Mouse (Mus musculus): ENCODE measurements around the gene Syt16. TPM values are rescaled to one million over a fixed set of nuclear protein-coding genes. Genes with fewer than 3 reads are reported as not detected.

Gene Syt16
- polyA plus RNA-seq, 1 experiment from 2014 or later, result 0.12 TPM

- 47% methylated on average over 4 of the region's 4 CpGs for WGBS (ENCODE audit: insufficient replicate concordance)
- H3K27ac ChIP-seq (ENCODE audit: low read length), result no peak overlapping the region
- H3K27me3 ChIP-seq (ENCODE audit: control insufficient read depth, insufficient read depth, low read depth, low read length), result no peaks in the 10 kb centered on the region
- H3K9me3 ChIP-seq (replicated peaks; ENCODE audit: control insufficient read depth, low read length), result no peaks in the 10 kb centered on the region
- H3K4me2 ChIP-seq (ENCODE audit: low read depth, low read length), result no peak overlapping the region
- H3K36me3 ChIP-seq (ENCODE audit: control insufficient read depth, insufficient read depth), result no peaks in the 10 kb centered on the region
- no peak for ATAC-seq (ENCODE audit: low read depth)
- H3K4me3 ChIP-seq (ENCODE audit: low read depth, low read length), result no peak overlapping the region
- H3K4me1 ChIP-seq (ENCODE audit: control insufficient read depth, low read depth, low read length), result no peaks in the 10 kb centered on the region
- no peak overlapping the region for H3K9ac ChIP-seq (ENCODE audit: low read depth, low read length)
Observed at GRCm38 (mm10) chr12:74192552-74192951, 195.1 kb downstream of the Syt16 start.

GRCm38 (mm10) chr12:74201410-74201809 lies 203.9 kb downstream of the Syt16 start:
- WGBS (ENCODE audit: insufficient replicate concordance), result 59% methylated on average over 5 of the region's 5 CpGs
- ATAC-seq (ENCODE audit: low read depth), result no peak

GRCm38 (mm10) chr12:74202431-74203042 lies 205.1 kb downstream of the Syt16 start:
- H3K36me3 ChIP-seq (ENCODE audit: control insufficient read depth, insufficient read depth), result no peaks in the 10 kb centered on the region
- H3K9me3 ChIP-seq (replicated peaks; ENCODE audit: control insufficient read depth, low read length), result no peaks in the 10 kb centered on the region
- H3K27ac ChIP-seq (ENCODE audit: low read length), result no peak overlapping the region
- no peak for ATAC-seq (ENCODE audit: low read depth)
- WGBS (ENCODE audit: insufficient replicate concordance), result 68% methylated on average over 6 of the region's 6 CpGs
- no peak overlapping the region for H3K9ac ChIP-seq (ENCODE audit: low read depth, low read length)
- no peak overlapping the region for H3K4me3 ChIP-seq (ENCODE audit: low read depth, low read length)
- H3K4me2 ChIP-seq (ENCODE audit: low read depth, low read length), result no peak overlapping the region
- H3K4me1 ChIP-seq (ENCODE audit: control insufficient read depth, low read depth, low read length), result no peaks in the 10 kb centered on the region
- no peaks in the 10 kb centered on the region for H3K27me3 ChIP-seq (ENCODE audit: control insufficient read depth, insufficient read depth, low read depth, low read length)

More at GRCm38 (mm10) chr12:74201410-74201809, 203.9 kb downstream of the Syt16 start:
- H3K27ac ChIP-seq (ENCODE audit: low read length), result no peak overlapping the region
- H3K36me3 ChIP-seq (ENCODE audit: control insufficient read depth, insufficient read depth), result no peaks in the 10 kb centered on the region
- H3K9ac ChIP-seq (ENCODE audit: low read depth, low read length), result no peak overlapping the region
- no peak overlapping the region for H3K4me2 ChIP-seq (ENCODE audit: low read depth, low read length)
- H3K27me3 ChIP-seq (ENCODE audit: control insufficient read depth, insufficient read depth, low read depth, low read length), result no peaks in the 10 kb centered on the region
- no peaks in the 10 kb centered on the region for H3K4me1 ChIP-seq (ENCODE audit: control insufficient read depth, low read depth, low read length)
- no peaks in the 10 kb centered on the region for H3K9me3 ChIP-seq (replicated peaks; ENCODE audit: control insufficient read depth, low read length)
- H3K4me3 ChIP-seq (ENCODE audit: low read depth, low read length), result no peak overlapping the region

DNA sequence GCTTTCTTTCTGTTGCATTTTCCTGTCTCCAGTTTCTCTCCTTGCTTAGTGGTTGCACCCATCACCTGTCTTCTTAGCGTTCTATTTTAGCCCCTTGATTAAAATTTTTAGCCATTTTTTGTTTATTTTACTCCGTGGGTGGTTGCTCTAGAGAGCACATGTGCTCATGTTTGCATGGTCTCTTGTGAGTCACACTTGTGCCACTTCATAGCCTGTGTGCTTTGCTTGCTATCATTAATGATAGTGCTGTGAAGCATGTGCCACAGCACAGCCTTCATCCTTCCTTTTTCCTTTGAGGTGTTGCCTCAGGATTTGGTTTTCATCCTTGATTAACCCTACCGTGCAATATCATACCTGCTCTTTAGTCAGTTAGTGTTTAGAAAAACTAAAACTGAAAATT lies 214.7 kb downstream of the Syt16 start:
- no peak for ATAC-seq (ENCODE audit: low read depth)
- no peaks in the 10 kb centered on the region for H3K4me1 ChIP-seq (ENCODE audit: control insufficient read depth, low read depth, low read length)
- no peak overlapping the region for H3K4me3 ChIP-seq (ENCODE audit: low read depth, low read length)
- H3K27ac ChIP-seq (ENCODE audit: low read length), result no peak overlapping the region
- no peaks in the 10 kb centered on the region for H3K27me3 ChIP-seq (ENCODE audit: control insufficient read depth, insufficient read depth, low read depth, low read length)
- 45% methylated on average over 3 of the region's 3 CpGs for WGBS (ENCODE audit: insufficient replicate concordance)
- H3K9ac ChIP-seq (ENCODE audit: low read depth, low read length), result no peak overlapping the region
- H3K9me3 ChIP-seq (replicated peaks; ENCODE audit: control insufficient read depth, low read length), result no peaks in the 10 kb centered on the region
- no peak overlapping the region for H3K4me2 ChIP-seq (ENCODE audit: low read depth, low read length)
- H3K36me3 ChIP-seq (ENCODE audit: control insufficient read depth, insufficient read depth), result no peaks in the 10 kb centered on the region

GRCm38 (mm10) chr12:74216103-74216728 lies 218.8 kb downstream of the Syt16 start:
- no peak overlapping the region for H3K4me3 ChIP-seq (ENCODE audit: low read depth, low read length)
- no peaks in the 10 kb centered on the region for H3K4me1 ChIP-seq (ENCODE audit: control insufficient read depth, low read depth, low read length)
- H3K36me3 ChIP-seq (ENCODE audit: control insufficient read depth, insufficient read depth), result no peaks in the 10 kb centered on the region
- H3K9ac ChIP-seq (ENCODE audit: low read depth, low read length), result no peak overlapping the region
- no peak overlapping the region for H3K4me2 ChIP-seq (ENCODE audit: low read depth, low read length)
- H3K9me3 ChIP-seq (replicated peaks; ENCODE audit: control insufficient read depth, low read length), result no peaks in the 10 kb centered on the region
- no peak overlapping the region for H3K27ac ChIP-seq (ENCODE audit: low read length)
- WGBS (ENCODE audit: insufficient replicate concordance), result 45% methylated on average over 5 of the region's 5 CpGs
- H3K27me3 ChIP-seq (ENCODE audit: control insufficient read depth, insufficient read depth, low read depth, low read length), result no peaks in the 10 kb centered on the region
- no peak for ATAC-seq (ENCODE audit: low read depth)

GRCm38 (mm10) chr12:74219909-74220308 lies 222.4 kb downstream of the Syt16 start:
- no peaks in the 10 kb centered on the region for H3K9me3 ChIP-seq (replicated peaks; ENCODE audit: control insufficient read depth, low read length)
- H3K4me2 ChIP-seq (ENCODE audit: low read depth, low read length), result no peak overlapping the region
- H3K4me3 ChIP-seq (ENCODE audit: low read depth, low read length), result no peak overlapping the region
- H3K4me1 ChIP-seq (ENCODE audit: control insufficient read depth, low read depth, low read length), result no peaks in the 10 kb centered on the region
- no peak overlapping the region for H3K9ac ChIP-seq (ENCODE audit: low read depth, low read length)
- no peaks in the 10 kb centered on the region for H3K36me3 ChIP-seq (ENCODE audit: control insufficient read depth, insufficient read depth)
- H3K27ac ChIP-seq (ENCODE audit: low read length), result no peak overlapping the region
- 45% methylated on average over 4 of the region's 4 CpGs for WGBS (ENCODE audit: insufficient replicate concordance)
- no peaks in the 10 kb centered on the region for H3K27me3 ChIP-seq (ENCODE audit: control insufficient read depth, insufficient read depth, low read depth, low read length)
- no peak for ATAC-seq (ENCODE audit: low read depth)

DNA sequence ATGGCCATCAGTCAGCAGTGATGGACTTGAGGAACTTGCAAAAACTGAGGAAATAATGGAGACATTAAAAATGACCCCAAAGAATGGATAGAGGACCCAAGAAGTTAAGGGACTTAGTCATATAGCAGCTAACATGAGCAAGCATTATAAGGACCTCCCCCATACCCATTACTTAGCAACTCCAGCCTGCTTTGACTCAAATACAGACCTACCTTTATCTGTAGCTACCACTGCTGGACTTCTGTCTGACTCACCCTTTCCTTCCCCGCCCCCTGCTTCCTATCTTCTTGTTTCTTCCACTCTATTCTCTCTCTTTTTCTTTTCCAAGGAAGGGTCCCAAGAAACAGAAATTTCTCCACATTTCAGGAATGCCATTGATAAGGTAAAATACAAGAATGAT lies 223.2 kb downstream of the Syt16 start:
- Histone ChIP-seq H3K9me3 (replicated peaks; ENCODE audit: control insufficient read depth, low read length) (no peaks in the 10 kb centered on the region), H3K4me1 (ENCODE audit: control insufficient read depth, low read depth, low read length) (no peaks in the 10 kb centered on the region), H3K36me3 (ENCODE audit: control insufficient read depth, insufficient read depth) (no peaks in the 10 kb centered on the region), H3K9ac (ENCODE audit: low read depth, low read length) (no peak overlapping the region), H3K4me2 (ENCODE audit: low read depth, low read length) (no peak overlapping the region), H3K27me3 (ENCODE audit: control insufficient read depth, insufficient read depth, low read depth, low read length) (no peaks in the 10 kb centered on the region), H3K4me3 (ENCODE audit: low read depth, low read length) (no peak overlapping the region), H3K27ac (ENCODE audit: low read length) (no peak overlapping the region)
- ATAC-seq (ENCODE audit: low read depth), result no peak
- WGBS (ENCODE audit: insufficient replicate concordance), result 25% methylated on average over 1 of the region's 1 CpGs

DNA sequence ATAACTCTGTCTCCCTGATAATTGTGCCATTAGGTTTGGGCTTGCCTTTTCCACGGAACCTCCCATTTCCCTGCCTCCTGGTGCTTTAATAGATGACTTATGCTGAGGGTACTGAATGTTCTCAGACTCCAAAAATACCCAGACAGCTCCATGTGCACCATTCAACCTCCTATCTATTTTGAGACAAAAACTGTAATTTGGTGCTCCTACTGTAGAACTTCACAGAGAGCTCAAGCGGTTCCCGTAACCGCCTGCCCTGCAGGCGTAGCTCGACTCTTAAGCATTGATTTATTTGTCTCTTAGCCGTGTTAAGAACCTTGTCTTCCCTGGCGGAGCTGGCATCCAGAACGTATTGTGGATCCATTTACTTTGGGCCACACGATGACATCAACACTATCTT lies 233.3 kb downstream of the Syt16 start:
- Histone ChIP-seq H3K9ac (ENCODE audit: low read depth, low read length) (no peak overlapping the region), H3K4me1 (ENCODE audit: control insufficient read depth, low read depth, low read length) (no peaks in the 10 kb centered on the region), H3K4me2 (ENCODE audit: low read depth, low read length) (no peak overlapping the region), H3K27ac (ENCODE audit: low read length) (no peak overlapping the region), H3K27me3 (ENCODE audit: control insufficient read depth, insufficient read depth, low read depth, low read length) (no peaks in the 10 kb centered on the region), H3K4me3 (ENCODE audit: low read depth, low read length) (no peak overlapping the region), H3K9me3 (replicated peaks; ENCODE audit: control insufficient read depth, low read length) (no peaks in the 10 kb centered on the region), H3K36me3 (ENCODE audit: control insufficient read depth, insufficient read depth) (no peaks in the 10 kb centered on the region)
- WGBS (ENCODE audit: insufficient replicate concordance), result 64% methylated on average over 10 of the region's 10 CpGs
- no peak for ATAC-seq (ENCODE audit: low read depth)

DNA sequence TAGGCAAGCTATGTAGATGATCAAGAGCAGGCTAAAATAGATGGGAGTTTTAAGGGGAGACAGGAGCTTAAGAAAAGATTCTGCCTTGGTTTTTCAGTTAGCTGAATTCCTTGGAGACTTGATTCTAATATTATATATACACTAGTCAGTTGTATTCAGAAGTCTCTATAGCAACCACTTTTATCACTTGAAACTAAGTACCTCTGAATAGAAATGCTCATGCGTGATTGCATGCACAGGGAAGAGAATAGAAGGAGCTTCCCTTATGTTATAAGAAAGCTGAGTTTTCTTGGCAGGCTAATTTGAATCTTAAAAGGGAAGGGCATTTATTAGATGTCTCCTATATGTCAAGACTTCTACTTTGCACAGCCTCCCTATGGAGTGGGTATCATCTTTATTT lies 235.4 kb downstream of the Syt16 start:
- 47% methylated on average over 1 of the region's 1 CpGs for whole genome bisulfite sequencing (ENCODE audit: insufficient replicate concordance)
- ATAC-seq (ENCODE audit: low read depth), result no peak

More for the DNA sequence above, 235.4 kb downstream of the Syt16 start:
- Histone ChIP-seq H3K4me1 (ENCODE audit: control insufficient read depth, low read depth, low read length) (no peaks in the 10 kb centered on the region), H3K27me3 (ENCODE audit: control insufficient read depth, insufficient read depth, low read depth, low read length) (no peaks in the 10 kb centered on the region), H3K9ac (ENCODE audit: low read depth, low read length) (no peak overlapping the region), H3K4me3 (ENCODE audit: low read depth, low read length) (no peak overlapping the region), H3K36me3 (ENCODE audit: control insufficient read depth, insufficient read depth) (no peaks in the 10 kb centered on the region), H3K9me3 (replicated peaks; ENCODE audit: control insufficient read depth, low read length) (no peaks in the 10 kb centered on the region), H3K4me2 (ENCODE audit: low read depth, low read length) (no peak overlapping the region), H3K27ac (ENCODE audit: low read length) (no peak overlapping the region)

Data from liver, embryonic 16.5 days (tissue).